Mouse (Mus musculus): ENCODE results near the gene Shisa9.

GRCm38 (mm10) chr16:12072573-12072972, 88.7 kb downstream of the Shisa9 start:
- no peak for TF ChIP-seq POLR2A (IDR thresholded peaks at IDR 0.05; ENCODE audit: extremely low read depth, insufficient read depth, low read length)
- TF ChIP-seq CTCF (IDR thresholded peaks at IDR 0.05; ENCODE audit: extremely low read depth, insufficient read depth, low read length), result no peak

Data from cortical plate, adult 2 months (tissue).